Mouse (Mus musculus) right cerebral cortex, postnatal 4 days (tissue): ENCODE results near the gene Negr1.

Experiments used
- DNase-seq: peaks from one replicate; pipeline ENCODE4 v3.0.0-alpha.2; 2022

Negr1 gene

DNA sequence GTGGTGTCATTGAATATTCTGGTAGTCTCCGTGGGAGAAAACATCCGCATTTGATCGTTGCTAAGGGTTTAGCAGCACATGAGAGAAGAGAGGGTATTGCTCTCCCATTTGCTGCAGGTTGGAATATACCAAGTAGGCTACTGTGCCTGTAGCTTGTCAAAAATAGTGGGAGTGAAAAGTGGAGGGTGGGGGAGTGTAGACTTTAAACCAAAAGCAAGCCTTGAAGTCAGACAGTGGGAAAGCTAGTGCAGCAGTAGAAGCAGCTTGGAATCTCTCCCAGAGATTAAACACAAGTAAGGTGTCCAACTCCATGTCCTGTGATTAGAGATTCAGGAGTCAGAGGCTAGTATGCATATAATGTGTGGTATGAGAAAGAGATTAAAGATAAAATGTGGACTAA, 248.2 kb downstream of the Negr1 start:
- DNase-seq: no peak

- no peak for DNase-seq
These were observed 255.3 kb downstream of the Negr1 start for GRCm38 (mm10) chr3:156816938-156817337.

DNA sequence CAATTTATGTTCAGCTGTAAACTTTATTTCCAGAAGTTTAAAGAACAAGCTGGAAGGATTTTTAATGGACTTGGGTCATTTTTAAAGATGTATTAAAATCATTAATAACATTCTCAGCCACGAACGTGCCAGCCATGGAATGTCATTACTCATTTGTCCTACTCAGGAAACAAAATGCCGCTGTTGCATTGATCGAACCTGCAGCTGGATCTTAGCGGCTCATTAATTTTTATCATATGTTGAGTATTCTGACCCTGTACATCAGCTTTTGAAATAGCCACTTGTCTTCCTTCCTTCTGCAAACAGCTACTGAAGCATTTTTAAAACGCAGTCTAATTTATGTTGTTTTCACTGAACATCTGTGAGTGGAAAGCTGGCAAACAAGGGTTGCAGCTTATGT, 255.9 kb downstream of the Negr1 start:
- DNase-seq: no peak

DNA sequence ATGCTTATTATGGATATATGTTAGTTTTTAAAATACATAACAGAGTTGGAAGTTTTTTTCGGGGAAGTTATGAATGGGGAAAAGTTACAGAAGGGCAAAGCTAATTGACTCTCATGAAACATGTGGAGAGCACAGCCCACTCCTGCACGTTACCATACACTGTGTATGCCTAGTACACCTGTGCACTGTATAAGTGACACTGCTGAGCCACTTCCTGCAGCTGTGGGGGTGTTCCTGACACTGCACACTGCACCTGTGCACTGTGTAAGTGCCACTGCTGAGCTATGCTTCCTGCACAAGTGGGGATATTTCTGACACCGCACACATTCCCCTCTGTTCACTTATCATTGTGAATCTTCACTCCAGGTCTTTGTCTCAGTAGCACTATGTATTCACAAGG, 261.4 kb downstream of the Negr1 start:
- no peak for DNase-seq

- no peak for DNase-seq
These were observed 272.3 kb downstream of the Negr1 start for GRCm38 (mm10) chr3:156833920-156834319.

DNA sequence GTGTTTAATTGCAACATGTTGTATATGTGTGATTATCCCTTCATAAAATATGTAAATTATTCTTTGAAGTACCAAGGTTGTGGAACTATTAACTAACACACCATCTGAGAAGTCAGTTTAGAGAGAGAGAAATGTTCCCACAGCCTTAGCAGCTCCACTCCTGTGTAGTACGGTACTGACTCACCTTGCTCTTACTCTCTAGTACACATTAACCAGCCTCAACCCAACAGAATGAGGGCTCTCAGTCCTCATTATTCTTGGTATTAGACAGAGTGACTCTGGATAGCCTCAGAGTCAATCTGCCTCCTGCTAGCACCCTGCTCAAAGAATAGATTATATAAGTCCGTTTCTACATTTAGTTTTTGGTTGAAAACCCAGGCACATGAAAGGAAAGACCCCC, 277.0 kb downstream of the Negr1 start:
- DNase-seq: no peak

DNA sequence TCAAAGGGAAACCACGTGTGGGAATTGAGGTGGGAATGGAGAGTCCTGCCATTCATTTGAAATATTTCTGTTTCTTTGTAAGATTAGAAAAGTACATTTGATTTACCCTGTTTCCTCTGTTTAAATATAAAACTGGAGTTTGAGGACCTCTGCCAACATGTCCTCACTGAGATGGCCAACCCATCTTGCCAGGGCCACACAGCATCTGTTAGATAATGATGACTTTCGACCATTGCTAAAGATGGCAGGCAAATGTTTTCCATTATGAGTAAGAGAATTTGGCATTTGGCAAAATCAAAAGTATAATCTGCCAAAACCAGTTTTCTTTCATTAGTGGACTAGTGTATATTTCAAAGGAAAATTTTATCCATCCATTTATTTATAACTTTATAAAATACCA, 286.8 kb downstream of the Negr1 start:
- DNase-seq: no peak

DNA sequence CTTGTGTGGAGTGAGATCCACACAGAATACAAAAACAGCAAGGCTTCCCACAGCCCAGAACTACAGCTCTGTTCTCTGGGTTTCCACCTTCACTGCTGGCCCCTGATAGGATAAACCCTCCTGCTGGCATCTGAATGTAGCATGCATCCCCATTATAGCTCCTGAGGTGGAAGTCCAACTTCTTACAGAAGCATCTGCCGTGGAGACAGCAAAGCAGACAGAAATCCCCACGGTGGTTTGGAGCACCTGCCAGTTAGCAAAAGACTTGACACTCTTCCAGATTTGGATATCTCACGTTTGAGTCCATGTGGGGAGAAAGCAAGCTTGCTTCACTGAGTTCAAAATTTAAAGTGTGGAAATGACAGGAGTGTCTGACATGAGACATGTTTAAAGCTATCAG, 290.3 kb downstream of the Negr1 start:
- no peak for DNase-seq

GRCm38 (mm10) chr3:156870239-156870921, 308.8 kb downstream of the Negr1 start:
- DNase-seq: no peak

GRCm38 (mm10) chr3:156870922-156871257, 309.3 kb downstream of the Negr1 start:
- DNase-seq: no peak

DNA sequence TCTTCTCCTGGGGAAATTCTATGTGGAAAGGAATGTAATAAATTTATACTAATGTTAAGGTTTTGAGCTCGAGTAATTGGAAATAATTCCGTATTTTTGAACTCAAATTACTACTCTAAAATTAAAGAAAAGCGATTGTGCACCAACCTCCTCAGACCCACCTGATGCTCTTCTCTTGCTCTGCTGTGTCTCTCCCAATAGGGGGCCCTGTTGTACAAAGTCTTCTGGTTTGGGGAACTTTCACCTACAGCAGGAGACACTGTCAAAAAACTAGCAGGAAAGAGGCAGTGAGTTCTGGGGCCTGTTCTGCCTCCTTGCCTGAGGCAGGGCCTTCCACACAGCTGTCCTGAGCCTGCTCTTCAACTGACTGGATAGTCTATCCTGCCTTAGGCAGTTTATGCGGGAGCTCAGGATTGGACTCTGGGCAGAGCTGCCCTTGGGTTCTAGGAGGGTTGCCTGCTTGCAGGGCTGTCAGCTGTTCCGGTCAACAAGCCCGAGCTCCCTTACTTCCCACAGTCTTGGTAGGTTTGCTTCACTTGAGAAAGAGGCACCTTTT, 310.1 kb downstream of the Negr1 start:
- no peak for DNase-seq

- DNase-seq: no peak
These were observed 315.0 kb downstream of the Negr1 start for GRCm38 (mm10) chr3:156876551-156876950.

GRCm38 (mm10) chr3:156882129-156882528, 320.5 kb downstream of the Negr1 start:
- DNase-seq: no peak

DNA sequence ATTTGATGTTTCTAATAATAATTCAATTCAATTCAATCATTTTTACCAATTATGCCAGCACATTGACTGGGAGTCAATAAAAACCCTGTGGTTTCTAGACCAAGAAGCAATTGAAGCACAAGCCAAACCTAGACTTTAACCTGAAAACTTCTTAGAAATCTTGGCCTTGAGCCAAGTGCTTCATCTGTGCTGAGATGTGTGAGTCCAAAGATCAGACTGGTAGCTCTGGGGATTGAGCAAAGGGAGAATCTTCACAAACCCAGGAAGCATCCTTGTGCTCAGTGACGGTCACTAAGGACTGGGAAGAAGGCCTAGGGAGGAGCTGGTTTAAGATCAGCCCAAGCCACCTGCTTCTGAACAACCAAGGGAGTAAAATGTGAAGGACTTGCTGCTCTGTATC, 322.3 kb downstream of the Negr1 start:
- no peak for DNase-seq

- no peak for DNase-seq
These were observed 324.1 kb downstream of the Negr1 start for GRCm38 (mm10) chr3:156885689-156886088.

DNA sequence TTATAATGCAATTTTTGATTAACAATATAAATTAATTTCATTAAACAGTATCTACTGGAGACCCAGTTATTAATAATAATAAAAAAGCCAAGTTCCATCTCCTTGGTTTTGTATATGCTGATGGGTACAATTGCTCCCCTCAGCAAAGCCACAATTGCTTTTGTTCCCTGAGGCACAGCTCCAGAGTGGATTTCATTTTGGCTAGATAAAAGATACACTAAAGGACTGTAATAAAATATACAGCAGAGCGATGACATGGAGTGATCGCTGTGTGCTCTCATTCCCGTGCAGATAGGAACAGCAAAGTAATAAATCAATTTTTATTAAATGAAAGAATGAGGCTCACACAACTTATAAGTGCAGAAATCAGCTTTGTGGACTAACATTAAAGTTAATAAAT, 325.3 kb downstream of the Negr1 start:
- no peak for DNase-seq

DNA sequence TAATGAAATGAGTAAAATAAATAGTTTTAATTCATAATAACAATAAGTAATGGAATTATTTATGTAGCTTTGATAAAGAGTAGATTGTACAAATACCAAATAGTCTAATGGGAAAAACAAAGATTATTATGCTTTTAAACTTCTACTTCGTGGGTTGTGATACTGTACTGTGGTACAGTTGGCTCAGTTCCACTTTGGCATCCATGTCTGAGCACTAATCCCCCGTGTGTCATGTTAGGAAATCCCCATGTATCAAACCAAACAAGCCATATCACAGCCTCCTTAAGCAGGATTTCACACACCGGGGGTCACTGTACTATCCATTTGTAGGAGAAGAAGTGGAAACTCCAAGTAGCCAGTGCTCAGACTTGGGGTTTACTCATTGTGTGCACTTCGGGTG, 329.4 kb downstream of the Negr1 start:
- no peak for DNase-seq

DNA sequence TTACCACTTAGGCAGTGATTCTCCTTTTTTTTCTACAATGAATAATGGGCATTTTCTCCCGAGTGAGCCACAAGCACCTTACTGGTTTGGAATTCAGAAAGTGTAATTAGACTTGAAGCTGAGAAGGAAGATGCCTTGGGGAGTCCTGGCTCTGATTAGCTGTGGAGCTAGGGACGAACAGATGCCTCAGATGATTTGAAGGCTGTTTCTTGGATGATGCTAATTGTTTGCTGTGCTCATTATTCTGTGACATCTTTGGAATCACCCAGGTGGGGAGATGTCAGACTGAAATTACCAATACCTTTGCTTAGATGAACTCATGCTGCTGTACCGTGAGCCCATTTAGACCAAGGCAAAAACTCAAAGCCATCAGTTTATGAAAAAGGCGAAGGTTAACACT, 333.7 kb downstream of the Negr1 start:
- no peak for DNase-seq

GRCm38 (mm10) chr3:156896106-156896505, 334.5 kb downstream of the Negr1 start:
- DNase-seq: no peak

GRCm38 (mm10) chr3:156896552-156896951, 335.0 kb downstream of the Negr1 start:
- DNase-seq: no peak

- no peak for DNase-seq
These were observed 339.5 kb downstream of the Negr1 start for GRCm38 (mm10) chr3:156901140-156901539.

- no peak for DNase-seq
These were observed 342.5 kb downstream of the Negr1 start for GRCm38 (mm10) chr3:156903925-156904576.

GRCm38 (mm10) chr3:156912816-156913215, 351.2 kb downstream of the Negr1 start:
- DNase-seq: no peak

- no peak for DNase-seq
These were observed 359.8 kb downstream of the Negr1 start for GRCm38 (mm10) chr3:156921369-156921768.

DNA sequence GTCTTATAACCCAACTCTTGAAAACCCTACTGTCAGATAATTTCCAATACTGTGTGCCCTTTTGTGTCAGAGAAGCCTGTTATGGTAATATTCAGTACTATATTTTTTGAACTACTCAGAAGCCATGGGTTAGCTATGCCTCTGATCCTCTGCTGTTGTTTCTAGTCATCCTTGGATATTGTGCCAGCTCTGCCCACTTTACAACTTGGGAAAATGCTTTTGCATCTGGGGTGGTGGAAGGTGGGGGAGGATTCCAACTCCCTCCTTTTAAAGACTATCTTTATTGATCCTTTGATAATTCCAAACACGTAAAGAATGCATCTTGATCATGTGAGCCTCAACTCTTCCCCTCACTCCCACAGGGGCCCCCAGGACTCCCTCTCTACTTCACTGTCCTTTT, 361.6 kb downstream of the Negr1 start:
- DNase-seq: no peak
